Mouse (Mus musculus) layer of hippocampus, adult 2 months (tissue): ENCODE data around the gene Cactin. TPM values are rescaled to one million over a fixed set of nuclear protein-coding genes. Genes with fewer than 3 reads are reported as not detected.

Experiments
- DNase-seq, 2 experiments: peaks; one replicate each; pipeline ENCODE4 v3.0.0; 2022; ENCODE audit warnings: low spot score in 2 of 2
- H3K27ac ChIP-seq: fragments of 200-600 bp; 2 replicates; pipeline ENCODE4 v1.8.1; 2022
- H3K4me3 ChIP-seq: fragments of 200-600 bp; 2 replicates; pipeline ENCODE4 v1.8.1; 2022; ENCODE audit warnings: mild to moderate bottlenecking
- CTCF ChIP-seq: fragments of 200-600 bp; conservative IDR thresholded peaks from 2 replicates; pipeline ENCODE4 v1.8.1; 2022; ENCODE audit warnings: antibody characterized with exemption, mild to moderate bottlenecking, moderate library complexity
- total RNA-seq, 2 experiments: library from RNA; stranded (reverse); gene quantifications; 2 replicates each; pipeline ENCODE4 v1.2.3; 2021

Gene Cactin
- total RNA-seq, 2 experiments from 2014 or later = 27.6 to 30.7 TPM

- no peak for DNase-seq
- H3K4me3 ChIP-seq = no peak overlapping the region
- H3K27ac ChIP-seq = peak overlapping the region; percentile 61; the same call in 1 of the 2 replicates
- TF ChIP-seq CTCF = no peak
These were observed 20.5 kb upstream of the Cactin start for GRCm38 (mm10) chr10:81300352-81300907.

GRCm38 (mm10) chr10:81301321-81301720 lies 19.6 kb upstream of the Cactin start:
- no peak for DNase-seq
- Histone ChIP-seq H3K4me3 (no peak overlapping the region), H3K27ac (peak overlapping the region; percentile 83; the same call in 1 of the 2 replicates)
- TF ChIP-seq CTCF = no peak

- no peak for DNase-seq
- no peak for TF ChIP-seq CTCF
- Histone ChIP-seq H3K27ac (peak overlapping the region; percentile 83), H3K4me3 (peak overlapping the region; percentile 33; the same call in 1 of the 2 replicates)
These were observed 18.6 kb upstream of the Cactin start for GRCm38 (mm10) chr10:81302288-81302687.

- H3K4me3 ChIP-seq = peak overlapping the region; percentile 33; the same call in 1 of the 2 replicates
- no peak for TF ChIP-seq CTCF
- DNase-seq = peak; percentile 65 to 71
- H3K27ac ChIP-seq = peak overlapping the region; percentile 83
These were observed 18.1 kb upstream of the Cactin start for GRCm38 (mm10) chr10:81302781-81303218.

- H3K27ac ChIP-seq = peak overlapping the region; percentile 83
- DNase-seq = no peak
- TF ChIP-seq CTCF = no peak
- H3K4me3 ChIP-seq = peak overlapping the region; percentile 33
These were observed 17.6 kb upstream of the Cactin start for GRCm38 (mm10) chr10:81303258-81303657.

- TF ChIP-seq CTCF = no peak
- H3K27ac ChIP-seq = peak overlapping the region; percentile 83
- H3K4me3 ChIP-seq = no peak overlapping the region
- DNase-seq = no peak
These were observed 17.1 kb upstream of the Cactin start for GRCm38 (mm10) chr10:81303761-81304160.

- Histone ChIP-seq H3K4me3 (no peak overlapping the region), H3K27ac (0 out of 2 replicates have a peak overlapping the region, but pooled peaks have one; percentile 33)
- peak in 1 of 2 experiments; percentile 55 for DNase-seq
- TF ChIP-seq CTCF = peak; percentile 88
These were observed 16.2 kb upstream of the Cactin start for GRCm38 (mm10) chr10:81304597-81305238.

GRCm38 (mm10) chr10:81305663-81306062 lies 15.2 kb upstream of the Cactin start:
- no peak for DNase-seq
- Histone ChIP-seq H3K4me3 (no peak overlapping the region), H3K27ac (peak overlapping the region; percentile 70; the same call in 1 of the 2 replicates)
- no peak for TF ChIP-seq CTCF

GRCm38 (mm10) chr10:81306173-81306668 lies 14.7 kb upstream of the Cactin start:
- no peak for TF ChIP-seq CTCF
- H3K27ac ChIP-seq = peak overlapping the region; percentile 70

GRCm38 (mm10) chr10:81306837-81307682 lies 13.8 kb upstream of the Cactin start:
- Histone ChIP-seq H3K4me3 (no peak overlapping the region), H3K27ac (peak overlapping the region; percentile 70)
- DNase-seq = no peak
- TF ChIP-seq CTCF = no peak

More at GRCm38 (mm10) chr10:81306173-81306668, 14.7 kb upstream of the Cactin start:
- DNase-seq = no peak
- H3K4me3 ChIP-seq = no peak overlapping the region

GRCm38 (mm10) chr10:81309571-81309970 lies 11.3 kb upstream of the Cactin start:
- no peak overlapping the region for H3K27ac ChIP-seq

GRCm38 (mm10) chr10:81313581-81313980 lies 7.3 kb upstream of the Cactin start:
- no peak overlapping the region for H3K27ac ChIP-seq
- TF ChIP-seq CTCF = no peak
- DNase-seq = no peak
- no peak overlapping the region for H3K4me3 ChIP-seq

More at GRCm38 (mm10) chr10:81309571-81309970, 11.3 kb upstream of the Cactin start:
- no peak overlapping the region for H3K4me3 ChIP-seq
- no peak for TF ChIP-seq CTCF
- no peak for DNase-seq

- DNase-seq = no peak
- H3K27ac ChIP-seq = no peak overlapping the region
- no peak overlapping the region for H3K4me3 ChIP-seq
- no peak for TF ChIP-seq CTCF
These were observed 6.7 kb upstream of the Cactin start for GRCm38 (mm10) chr10:81314201-81314600.
